In genomic region chr3:55684892-55685291, GRCm38 (mm10) we compare ENCODE assay signal across 10 mouse cellular contexts.
DNase-seq lines count a peak whose midpoint lies in the region; ATAC-seq and TF ChIP-seq lines count a peak whose summit lies in the region.
"Had no signal": no experiment of that assay in that cellular context is flagged by ENCODE, and none has a peak within 500 bp of the region (broad histone marks: within the 10 kb centered on the region; RNA-seq: fewer than 3 reads in every experiment).

No protein-coding gene starts in this region.

- H3K36me3 ChIP-seq in midbrain, embryonic 15.5 days (replicated peaks): no peaks in the 10 kb centered on the region

- DNase-seq in cerebellum, adult 2 months: peak; percentile 24 to 33
- DNase-seq in cerebellum, adult 11 months: no peak
- DNase-seq in brain, embryonic 14.5 days (ENCODE audit: low read depth): peak; percentile 80
- DNase-seq in frontal cortex, postnatal 36 days (ENCODE audit: low spot score in 2 of 2): peak; percentile 29 to 48
- DNase-seq in urinary bladder, postnatal 4 days (ENCODE audit: low spot score in 2 of 2): no peak
- no peak for DNase-seq in urinary bladder, postnatal 36 days (ENCODE audit: low spot score in 2 of 2)
- no peak for DNase-seq in spleen, adult 18-20 months

- no peak overlapping the region for H3K27ac ChIP-seq in cerebellum, adult 2 months (ENCODE audit: insufficient read depth, low read length)
- H3K27ac ChIP-seq in midbrain, embryonic 15.5 days: peak overlapping the region; percentile 71
- H3K27ac ChIP-seq: liver, embryonic 14.5 days had no signal

- TF ChIP-seq POLR2A in cerebellum, adult 2 months (IDR thresholded peaks at IDR 0.05; ENCODE audit: borderline replicate concordance, insufficient read depth, low read length): no peak
- no peak for TF ChIP-seq POLR2A in brain, embryonic 14.5 days (IDR thresholded peaks at IDR 0.05; ENCODE audit: borderline replicate concordance, extremely low read depth, insufficient read depth, insufficient read length, poor library complexity, severe bottlenecking)

- no peak overlapping the region for H3K4me2 ChIP-seq in midbrain, embryonic 15.5 days

- no peaks in the 10 kb centered on the region for H3K9me3 ChIP-seq in midbrain, embryonic 15.5 days

- TF ChIP-seq CTCF in cerebellum, adult 2 months (IDR thresholded peaks at IDR 0.05; ENCODE audit: borderline replicate concordance, insufficient read depth, low read depth, low read length): no peak
- TF ChIP-seq CTCF in brain, embryonic 14.5 days (IDR thresholded peaks at IDR 0.05; ENCODE audit: borderline replicate concordance, extremely low read depth, insufficient read depth, insufficient read length): no peak

- ATAC-seq in midbrain, embryonic 15.5 days (replicated peaks): 0 out of 2 replicates have a peak, but pooled peaks have one; percentile 34
- ATAC-seq: intestine, embryonic 16.5 days had no signal

- no peaks in the 10 kb centered on the region for H3K27me3 ChIP-seq in cerebellum, adult 2 months (ENCODE audit: control insufficient read depth, insufficient read depth, low read length)
- no peaks in the 10 kb centered on the region for H3K27me3 ChIP-seq in midbrain, embryonic 15.5 days (replicated peaks)

- 6% methylated on average over 4 of the region's 4 CpGs for WGBS in cerebellum, adult 2 months
- 13% methylated on average over 4 of the region's 4 CpGs for WGBS in midbrain, embryonic 15.5 days

- no peak overlapping the region for H3K4me3 ChIP-seq in cerebellum, adult 2 months (replicated peaks; ENCODE audit: insufficient read depth, low read depth, low read length)
- no peak overlapping the region for H3K4me3 ChIP-seq in midbrain, embryonic 15.5 days

- H3K4me1 ChIP-seq in cerebellum, adult 2 months (ENCODE audit: control insufficient read depth, insufficient read depth, low read length): no peaks in the 10 kb centered on the region; the same call in 1 of the 2 replicates
- H3K4me1 ChIP-seq in midbrain, embryonic 15.5 days: peaks cover 35% of the 10 kb centered on the region

- H3K9ac ChIP-seq in midbrain, embryonic 15.5 days: no peak overlapping the region
- H3K9ac ChIP-seq: liver, embryonic 14.5 days had no signal

Comparison
In these comparisons a context has a peak if more than half of its experiments do, and no peak if none do; other contexts are left out.
1. DNase-seq: peak in cerebellum, adult 2 months (2 of 2), brain, embryonic 14.5 days (single experiment) and frontal cortex, postnatal 36 days (2 of 2); none in cerebellum, adult 11 months (single experiment), urinary bladder, postnatal 4 days (0 of 2), urinary bladder, postnatal 36 days (0 of 2) and spleen, adult 18-20 months (0 of 2).